Mouse (Mus musculus) limb, embryonic 14.5 days (tissue): Measurements from ENCODE around the gene Gm13698. TPM values are rescaled to one million over a fixed set of nuclear protein-coding genes. Genes with fewer than 3 reads are reported as not detected.
"Not testable (repeated sequence)": the region's sequence is repeated elsewhere in the genome, so short reads cannot be mapped to it uniquely, and the experiment has no call there.

ENCODE experiments used
- ATAC-seq: fragments of 200-750 bp; cut with Nextera tagmentation; 2 replicates; pipeline ENCODE4 v1.8.0; 2017; ENCODE audit warnings: low read depth, moderate number of reproducible peaks, moderate TSS enrichment; ENCODE audit not compliant: low FRiP score
- DNase-seq: peaks from one replicate; pipeline ENCODE4 v3.0.0-alpha.2; 2015; ENCODE audit warnings: low spot score
- H3K27ac ChIP-seq: fragments of 300-500 bp; sonication (generic); replicated peaks from 2 replicates; pipeline ENCODE4 v1.5.1; 2014; ENCODE audit warnings: low read depth, mild to moderate bottlenecking, low read length, moderate library complexity, mixed read lengths
- H3K27me3 ChIP-seq: fragments of 300-500 bp; sonication (generic); 2 replicates; pipeline ENCODE4 v1.6.1; 2014; ENCODE audit warnings: low read length, mixed read lengths; ENCODE audit not compliant: control insufficient read depth, insufficient read depth
- H3K36me3 ChIP-seq: fragments of 300-500 bp; sonication (generic); 2 replicates; pipeline ENCODE4 v1.6.1; 2014; ENCODE audit warnings: mild to moderate bottlenecking, low read length, moderate library complexity, mixed read lengths; ENCODE audit not compliant: control insufficient read depth, insufficient read depth
- H3K4me1 ChIP-seq: fragments of 300-500 bp; sonication (generic); 2 replicates; pipeline ENCODE4 v1.6.1; 2014; ENCODE audit warnings: antibody characterized with exemption, low read length, mixed read lengths; ENCODE audit not compliant: control insufficient read depth, insufficient read depth
- H3K4me2 ChIP-seq: fragments of 300-500 bp; sonication (generic); replicated peaks from 2 replicates; pipeline ENCODE4 v1.6.1; 2014; ENCODE audit warnings: low read depth, mild to moderate bottlenecking, low read length, moderate library complexity; ENCODE audit not compliant: severe bottlenecking
- H3K4me3 ChIP-seq: fragments of 300-500 bp; sonication (generic); replicated peaks from 2 replicates; pipeline ENCODE4 v1.5.1; 2014; ENCODE audit warnings: low read length
- H3K9ac ChIP-seq: fragments of 300-500 bp; sonication (generic); 2 replicates; pipeline ENCODE4 v1.6.1; 2014; ENCODE audit warnings: mild to moderate bottlenecking, low read depth, low read length, moderate library complexity; ENCODE audit not compliant: severe bottlenecking
- H3K9me3 ChIP-seq: fragments of 300-500 bp; sonication (generic); 2 replicates; pipeline ENCODE4 v1.6.1; 2016; ENCODE audit warnings: low read length; ENCODE audit not compliant: control insufficient read depth
- WGBS: fragments of 180-500 bp; shearing (Covaris S2); extraction: QIAGEN DNeasy Blood & Tissue Kit; methylation state at CpG from one replicate; pipeline ENCODE4 v1.1.7; 2014; 5-methylcytosine and 5-hydroxymethylcytosine counted together
- polyA plus RNA-seq, 2 experiments: library from polyadenylated mRNA; depleted of rRNA in 1 of 2; stranded (reverse) in 1 of 2; unstranded in 1 of 2; fragments of >200 nt; fragmentation: Nextera tagmentation in 1 of 2; extraction: Ambion mirVana in 1 of 2; gene quantifications; 2 replicates each; pipeline versions ENCODE4 v1.2.1 to v1.2.3; 2012 to 2014

Gene Gm13698
- polyA plus RNA-seq, 2 experiments = 0.03 TPM; not detected in 1

DNA sequence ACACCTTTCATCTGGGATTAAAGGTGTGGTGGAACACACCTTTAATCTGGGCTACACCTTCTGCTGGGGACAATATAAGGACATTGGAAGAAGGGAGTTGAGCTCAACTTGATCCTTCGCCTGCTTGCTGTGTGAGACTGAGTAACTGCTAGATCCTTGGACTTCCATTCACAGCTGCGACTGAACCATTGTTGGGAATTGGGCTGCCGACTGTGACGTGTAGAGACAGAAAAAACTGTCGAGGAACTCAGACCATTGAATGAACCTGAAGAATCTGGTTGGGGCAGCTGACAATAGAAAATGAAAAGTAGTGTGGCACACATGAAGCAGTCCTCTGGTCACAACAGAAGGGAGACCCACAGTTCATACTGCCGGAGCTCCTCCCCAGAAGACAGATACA, 23.1 kb downstream of the Gm13698 start, which contains the start of gene Gm13694:
Gene Gm13694, plus strand, starts transcription at position 301 of the 400 bp plus-strand sequence.
- not testable (repeated sequence) for H3K9me3 ChIP-seq, H3K4me1 ChIP-seq, H3K4me3 ChIP-seq, H3K27me3 ChIP-seq, DNase-seq, H3K27ac ChIP-seq, H3K36me3 ChIP-seq, H3K4me2 ChIP-seq, ATAC-seq, H3K9ac ChIP-seq
- WGBS = no CpG with 5 or more reads among the region's 6 CpGs

DNA sequence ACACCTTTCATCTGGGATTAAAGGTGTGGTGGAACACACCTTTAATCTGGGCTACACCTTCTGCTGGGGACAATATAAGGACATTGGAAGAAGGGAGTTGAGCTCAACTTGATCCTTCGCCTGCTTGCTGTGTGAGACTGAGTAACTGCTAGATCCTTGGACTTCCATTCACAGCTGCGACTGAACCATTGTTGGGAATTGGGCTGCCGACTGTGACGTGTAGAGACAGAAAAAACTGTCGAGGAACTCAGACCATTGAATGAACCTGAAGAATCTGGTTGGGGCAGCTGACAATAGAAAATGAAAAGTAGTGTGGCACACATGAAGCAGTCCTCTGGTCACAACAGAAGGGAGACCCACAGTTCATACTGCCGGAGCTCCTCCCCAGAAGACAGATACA, 28.9 kb downstream of the Gm13698 start, which contains the start of gene Gm13697:
Gene Gm13697, plus strand, starts transcription at position 301 of the 400 bp plus-strand sequence.
- H3K4me3 ChIP-seq, DNase-seq, H3K27ac ChIP-seq, H3K4me1 ChIP-seq, H3K9me3 ChIP-seq, H3K9ac ChIP-seq, H3K4me2 ChIP-seq, H3K36me3 ChIP-seq, H3K27me3 ChIP-seq, ATAC-seq: not testable (repeated sequence)
- no CpG with 5 or more reads among the region's 6 CpGs for WGBS

DNA sequence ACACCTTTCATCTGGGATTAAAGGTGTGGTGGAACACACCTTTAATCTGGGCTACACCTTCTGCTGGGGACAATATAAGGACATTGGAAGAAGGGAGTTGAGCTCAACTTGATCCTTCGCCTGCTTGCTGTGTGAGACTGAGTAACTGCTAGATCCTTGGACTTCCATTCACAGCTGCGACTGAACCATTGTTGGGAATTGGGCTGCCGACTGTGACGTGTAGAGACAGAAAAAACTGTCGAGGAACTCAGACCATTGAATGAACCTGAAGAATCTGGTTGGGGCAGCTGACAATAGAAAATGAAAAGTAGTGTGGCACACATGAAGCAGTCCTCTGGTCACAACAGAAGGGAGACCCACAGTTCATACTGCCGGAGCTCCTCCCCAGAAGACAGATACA, 34.8 kb downstream of the Gm13698 start, which contains the start of gene Gm13691:
Gene Gm13691, plus strand, starts transcription at position 301 of the 400 bp plus-strand sequence.
- ATAC-seq, H3K4me1 ChIP-seq, H3K9me3 ChIP-seq, H3K4me2 ChIP-seq, H3K36me3 ChIP-seq, H3K9ac ChIP-seq, H3K27me3 ChIP-seq, DNase-seq, H3K4me3 ChIP-seq, H3K27ac ChIP-seq: not testable (repeated sequence)
- WGBS = no CpG with 5 or more reads among the region's 6 CpGs

DNA sequence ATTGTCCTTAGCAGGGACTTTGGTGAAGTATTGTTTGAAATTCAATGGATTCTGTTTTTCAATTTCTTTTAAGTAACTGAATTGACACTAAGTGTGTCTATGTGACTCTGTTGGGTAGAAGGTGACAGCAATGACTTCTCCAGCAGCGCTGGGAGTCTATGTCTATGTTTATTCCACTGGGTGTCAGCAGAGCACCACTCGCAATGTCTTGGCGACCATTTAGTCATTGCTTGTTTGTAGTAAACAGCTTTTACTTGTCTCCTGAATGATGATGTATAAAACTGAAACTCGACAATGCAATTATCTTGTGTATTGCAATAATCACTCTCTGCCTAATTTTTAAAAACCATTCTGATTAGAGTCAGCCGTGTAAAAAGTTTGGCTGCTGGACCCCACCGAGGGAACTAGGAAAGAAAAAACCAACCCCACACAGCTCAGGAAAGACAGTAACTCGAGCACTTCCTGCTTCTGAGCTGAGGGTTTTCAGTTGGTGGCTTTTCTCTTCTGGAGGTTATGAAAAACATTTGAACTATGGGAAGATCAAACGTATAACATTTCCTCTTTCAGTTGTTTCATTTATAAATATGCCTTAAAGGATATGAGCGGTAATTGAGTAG, 38.3 kb downstream of the Gm13698 start:
- not testable (repeated sequence) for DNase-seq, ATAC-seq, H3K27me3 ChIP-seq, H3K4me2 ChIP-seq, H3K27ac ChIP-seq, H3K4me1 ChIP-seq, H3K9me3 ChIP-seq, H3K9ac ChIP-seq, H3K4me3 ChIP-seq, H3K36me3 ChIP-seq
- WGBS = 40% methylated on average over 7 of the region's 9 CpGs

DNA sequence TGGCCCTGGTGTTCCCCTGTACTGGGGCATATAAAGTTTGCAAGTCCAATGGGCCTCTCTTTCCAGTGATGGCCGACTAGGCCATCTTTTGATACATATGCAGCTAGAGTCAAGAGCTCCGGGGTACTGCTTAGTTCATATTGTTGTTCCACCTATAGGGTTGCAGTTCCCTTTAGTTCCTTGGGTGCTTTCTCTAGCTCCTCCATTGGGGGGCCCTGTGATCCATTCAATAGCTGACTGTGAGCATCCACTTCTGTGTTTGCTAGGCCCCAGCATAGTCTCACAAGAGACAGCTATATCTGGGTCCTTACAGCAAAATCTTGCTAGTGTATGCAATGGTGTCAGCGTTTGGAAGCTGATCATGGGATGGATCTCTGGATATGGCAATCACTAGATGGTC, 39.0 kb downstream of the Gm13698 start:
- ATAC-seq, H3K4me3 ChIP-seq: not testable (repeated sequence)
- WGBS = no CpG with 5 or more reads among the region's 3 CpGs

More for the DNA sequence above, 39.0 kb downstream of the Gm13698 start:
- not testable (repeated sequence) for H3K4me2 ChIP-seq, H3K4me1 ChIP-seq, H3K9ac ChIP-seq, H3K27ac ChIP-seq, H3K9me3 ChIP-seq, H3K36me3 ChIP-seq, DNase-seq, H3K27me3 ChIP-seq

Other genes with a start within 250 kb of the Gm13698 start
- gene Itgav, start 231.3 kb upstream of the Gm13698 start, polyA plus RNA-seq (2012; rRNA removed) = 38.1 and 38.6 TPM in 2 replicates
- gene Itgav, start 231.3 kb upstream of the Gm13698 start, polyA plus RNA-seq (2014; fragmentation: Nextera tagmentation; extraction: Ambion mirVana) = 79.5 and 87.5 TPM in 2 replicates
- 10.6 and 11.5 TPM in 2 replicates for gene Fam171b, start 143.1 kb upstream of the Gm13698 start, polyA plus RNA-seq (2012; rRNA removed)
- 16.4 and 19.5 TPM in 2 replicates for gene Fam171b, start 143.1 kb upstream of the Gm13698 start, polyA plus RNA-seq (2014; fragmentation: Nextera tagmentation; extraction: Ambion mirVana)
- gene Zswim2, start 14.5 kb upstream of the Gm13698 start, polyA plus RNA-seq (2012; rRNA removed) = not detected in 2 replicates
- not detected in 2 replicates for gene Zswim2, start 14.5 kb upstream of the Gm13698 start, polyA plus RNA-seq (2014; fragmentation: Nextera tagmentation; extraction: Ambion mirVana)
- 0.03 TPM in 1 of 2 replicates, not detected in the other for gene Gm13693, start 5.8 kb downstream of the Gm13698 start, polyA plus RNA-seq (2012; rRNA removed)
- gene Gm13693, start 5.8 kb downstream of the Gm13698 start, polyA plus RNA-seq (2014; fragmentation: Nextera tagmentation; extraction: Ambion mirVana) = not detected in 2 replicates
- not detected in 2 replicates for gene Gm13695, start 11.6 kb downstream of the Gm13698 start, polyA plus RNA-seq (2012; rRNA removed)
- gene Gm13695, start 11.6 kb downstream of the Gm13698 start, polyA plus RNA-seq (2014; fragmentation: Nextera tagmentation; extraction: Ambion mirVana) = not detected in 2 replicates
- 0.03 TPM in 1 of 2 replicates, not detected in the other for gene Gm13696, start 17.4 kb downstream of the Gm13698 start, polyA plus RNA-seq (2012; rRNA removed)
- not detected in 2 replicates for gene Gm13696, start 17.4 kb downstream of the Gm13698 start, polyA plus RNA-seq (2014; fragmentation: Nextera tagmentation; extraction: Ambion mirVana)
- gene Gm13694, start 23.2 kb downstream of the Gm13698 start, polyA plus RNA-seq (2012; rRNA removed) = 0.03 TPM in 1 of 2 replicates, not detected in the other
- gene Gm13694, start 23.2 kb downstream of the Gm13698 start, polyA plus RNA-seq (2014; fragmentation: Nextera tagmentation; extraction: Ambion mirVana) = not detected in 2 replicates
- gene Gm13697, start 29.1 kb downstream of the Gm13698 start, polyA plus RNA-seq (2012; rRNA removed) = 0.03 TPM in 1 of 2 replicates, not detected in the other
- not detected in 2 replicates for gene Gm13697, start 29.1 kb downstream of the Gm13698 start, polyA plus RNA-seq (2014; fragmentation: Nextera tagmentation; extraction: Ambion mirVana)
- gene Gm13691, start 34.9 kb downstream of the Gm13698 start, polyA plus RNA-seq (2012; rRNA removed) = 0.03 TPM in 1 of 2 replicates, not detected in the other
- gene Gm13691, start 34.9 kb downstream of the Gm13698 start, polyA plus RNA-seq (2014; fragmentation: Nextera tagmentation; extraction: Ambion mirVana) = not detected in 2 replicates